Mouse (Mus musculus) embryonic stem cell, embryonic (primary cell): ENCODE data around the gene Fuom.
"Not testable (repeated sequence)": the region's sequence is repeated elsewhere in the genome, so short reads cannot be mapped to it uniquely, and the experiment has no call there.

Experiments used
- CTCF ChIA-PET, 4 experiments: fragments of 300-600 bp in 2 of 4; fragments of 350-600 bp in 2 of 4; sonication (Branson Sonifier 250); formaldehyde crosslinking; loops; one replicate each; lab custom pipeline; 2022; ENCODE audit warnings: inconsistent platforms in 2 of 4; lab: Charles Lee
- POLR2A ChIA-PET, 4 experiments: fragments of 300-600 bp in 2 of 4; fragments of 350-600 bp in 2 of 4; sonication (Branson Sonifier 250); formaldehyde crosslinking; loops; one replicate each; lab custom pipeline; 2022; ENCODE audit warnings: antibody characterized with exemption in 4 of 4, inconsistent platforms in 1 of 4; lab: Charles Lee

Gene Fuom

GRCm38 (mm10) chr7:140101993-140102860, at the start of gene Fuom:
Gene Fuom (minus strand): TSS chr7:140102441.
- POLR2A ChIA-PET: interaction anchor here (0.5 to 8.1 kb wide), 33 partner anchors 9 to 1845 kb away, joined by 3 to 109 read pairs (median 4); partner anchors contain the start of genes Echs1 (in 3 of the 4), Mtg1 (in 3 of the 4), Paox (in 3 of the 4) and Bet1l (in 1 of the 4)
- CTCF ChIA-PET: interaction anchor here in 2 of 4 experiments (0.7 to 1.6 kb wide), 6 partner anchors 14 to 703 kb away, joined by 3 to 6 read pairs (median 3); partner anchors contain the start of gene Echs1 (in 1 of the 2)

- CTCF ChIA-PET: interaction anchor here in 2 of 4 experiments (0.6 to 1.7 kb wide), 10 partner anchors 9 to 691 kb away, joined by 3 to 10 read pairs (median 3); partner anchors contain the start of genes Echs1 (in 1 of the 2) and Paox (in 1 of the 2)
- POLR2A ChIA-PET: interaction anchor here in 1 of 4 experiments (0.5 to 1.3 kb wide), 2 partner anchors 42 to 673 kb away, joined by 3 read pairs; partner anchors contain the start of gene Fuom
These were observed 42.3 kb upstream of the Fuom start for GRCm38 (mm10) chr7:140144550-140144949.

- POLR2A ChIA-PET: interaction anchor here in 2 of 4 experiments (0.6 to 6.6 kb wide), 9 partner anchors 13 to 701 kb away, joined by 3 to 66 read pairs (median 6); partner anchors contain the start of genes Echs1 (in 2 of the 2), Paox (in 2 of the 2), Fuom (in 1 of the 2) and Zfp941 (in 1 of the 2)
These were observed 39.1 kb upstream of the Fuom start for GRCm38 (mm10) chr7:140141350-140141749.

GRCm38 (mm10) chr7:140138021-140138310, 35.7 kb upstream of the Fuom start:
- CTCF ChIA-PET: interaction anchor here in 2 of 4 experiments (1.4 kb wide), 2 partner anchors 23 to 690 kb away, joined by 3 to 5 read pairs; partner anchors contain the start of gene Paox (in 1 of the 2)
- POLR2A ChIA-PET: interaction anchor here (0.6 to 6.6 kb wide), 30 partner anchors 9 to 1375 kb away, joined by 3 to 66 read pairs (median 6); partner anchors contain the start of genes Echs1 (in 3 of the 4), Fuom (in 3 of the 4), Paox (in 3 of the 4) and Prap1 (in 1 of the 4)

More at GRCm38 (mm10) chr7:140141350-140141749, 39.1 kb upstream of the Fuom start:
- CTCF ChIA-PET: interaction anchor here (0.5 to 1.7 kb wide), 21 partner anchors 9 to 1336 kb away, joined by 3 to 9 read pairs (median 4); partner anchors contain the start of genes Echs1 (in 2 of the 4), Fuom (in 2 of the 4) and Paox (in 1 of the 4)

- ChIA-PET POLR2A (interaction anchor here (0.6 to 6.6 kb wide), 43 partner anchors 8 to 986 kb away, joined by 3 to 66 read pairs (median 5); partner anchors contain the start of genes Echs1 (in 4 of the 4), Fuom (in 4 of the 4), Paox (in 4 of the 4) and Ric8a (in 2 of the 4)), CTCF (interaction anchor here in 2 of 4 experiments (0.6 to 1.4 kb wide), 3 partner anchors 22 to 691 kb away, joined by 3 to 5 read pairs (median 4); partner anchors contain the start of gene Paox (in 1 of the 2))
These were observed 35.1 kb upstream of the Fuom start, which contains the start of gene Mtg1 for GRCm38 (mm10) chr7:140137135-140138020. Gene Mtg1 (plus strand): TSS chr7:140137564.

- ChIA-PET CTCF (no interaction called here), POLR2A (interaction anchor here in 2 of 4 experiments (0.8 to 6.6 kb wide), 4 partner anchors 9 to 33 kb away, joined by 3 to 66 read pairs (median 8); partner anchors contain the start of gene Fuom (in 1 of the 2))
These were observed 33.0 kb upstream of the Fuom start for GRCm38 (mm10) chr7:140135106-140135770.

- CTCF ChIA-PET: not testable (repeated sequence)
- POLR2A ChIA-PET: interaction anchor here in 2 of 4 experiments (0.9 to 1.7 kb wide), 3 partner anchors 8 to 19 kb away, joined by 3 read pairs; partner anchors contain the start of gene Echs1 (in 1 of the 2)
These were observed 31.8 kb upstream of the Fuom start for GRCm38 (mm10) chr7:140134033-140134432.

GRCm38 (mm10) chr7:140132184-140132583, 29.9 kb upstream of the Fuom start:
- ChIA-PET POLR2A (interaction anchor here in 1 of 4 experiments (0.6 to 2.7 kb wide), 2 partner anchors 15 to 802 kb away, joined by 3 to 12 read pairs; partner anchors contain the start of gene Echs1), CTCF (interaction anchor here in 1 of 4 experiments (0.6 kb wide), 1 partner anchor 214 kb away, joined by 3 read pairs; no protein-coding TSS in a partner anchor)

GRCm38 (mm10) chr7:140127911-140128310, 25.7 kb upstream of the Fuom start:
- ChIA-PET CTCF (no interaction called here), POLR2A (interaction anchor here in 2 of 4 experiments (4.4 to 6.1 kb wide), 3 partner anchors 10 to 12 kb away, joined by 56 to 66 read pairs (median 63); partner anchors contain the start of genes Echs1 (in 2 of the 2), Paox (in 2 of the 2) and Mtg1 (in 1 of the 2))

- CTCF ChIA-PET: no interaction called here
- POLR2A ChIA-PET: interaction anchor here in 2 of 4 experiments (1.8 to 6.1 kb wide), 5 partner anchors 8 to 11 kb away, joined by 8 to 66 read pairs (median 56); partner anchors contain the start of genes Echs1 (in 2 of the 2), Mtg1 (in 2 of the 2) and Paox (in 2 of the 2)
These were observed 24.7 kb upstream of the Fuom start for GRCm38 (mm10) chr7:140126934-140127333.

- CTCF ChIA-PET: interaction anchor here in 3 of 4 experiments (0.9 to 2.0 kb wide), 5 partner anchors 15 to 783 kb away, joined by 3 to 9 read pairs (median 4); no protein-coding TSS in a partner anchor
- POLR2A ChIA-PET: interaction anchor here (0.6 to 6.1 kb wide), 22 partner anchors 7 to 788 kb away, joined by 3 to 66 read pairs (median 6); partner anchors contain the start of genes Echs1 (in 4 of the 4), Mtg1 (in 3 of the 4), Paox (in 3 of the 4) and Fuom (in 2 of the 4)
These were observed 23.7 kb upstream of the Fuom start for GRCm38 (mm10) chr7:140126022-140126350.

- ChIA-PET CTCF (interaction anchor here (0.6 to 2.0 kb wide), 9 partner anchors 9 to 794 kb away, joined by 3 to 9 read pairs (median 4); partner anchors contain the start of gene Echs1 (in 1 of the 4)), POLR2A (interaction anchor here (0.6 to 6.1 kb wide), 31 partner anchors 8 to 834 kb away, joined by 3 to 66 read pairs (median 4); partner anchors contain the start of genes Echs1 (in 4 of the 4), Mtg1 (in 3 of the 4), Paox (in 3 of the 4) and Fuom (in 2 of the 4))
These were observed 23.2 kb upstream of the Fuom start for GRCm38 (mm10) chr7:140125278-140126021.

- ChIA-PET CTCF (interaction anchor here in 3 of 4 experiments (1.0 to 2.0 kb wide), 4 partner anchors 7 to 20 kb away, joined by 3 to 9 read pairs (median 4); partner anchors contain the start of gene Echs1 (in 1 of the 3)), POLR2A (interaction anchor here in 3 of 4 experiments (0.5 to 6.1 kb wide), 18 partner anchors 8 to 186 kb away, joined by 3 to 66 read pairs (median 8); partner anchors contain the start of genes Echs1 (in 3 of the 3), Mtg1 (in 3 of the 3), Paox (in 3 of the 3) and Fuom (in 2 of the 3))
These were observed 22.1 kb upstream of the Fuom start for GRCm38 (mm10) chr7:140124382-140124781.

- ChIA-PET CTCF (interaction anchor here in 2 of 4 experiments (0.6 to 2.7 kb wide), 3 partner anchors 18 to 800 kb away, joined by 3 to 8 read pairs (median 3); no protein-coding TSS in a partner anchor), POLR2A (interaction anchor here in 2 of 4 experiments (1.0 to 6.1 kb wide), 5 partner anchors 11 to 172 kb away, joined by 3 to 66 read pairs (median 4); partner anchors contain the start of genes Fuom (in 1 of the 2) and Mtg1 (in 1 of the 2))
These were observed 20.5 kb upstream of the Fuom start for GRCm38 (mm10) chr7:140122765-140123164.
